Mouse (Mus musculus) left cerebral cortex, postnatal 25 days (tissue): ENCODE results near the gene Tjp3. TPM values are rescaled to one million over a fixed set of nuclear protein-coding genes. Genes with fewer than 3 reads are reported as not detected.

Experiments
- DNase-seq, 2 experiments: peaks; one replicate each; pipeline ENCODE4 v3.0.0; 2022; ENCODE audit warnings: low spot score in 2 of 2, mixed read lengths in 1 of 2
- intact Hi-C: fragments of 180-260 bp; cut with DNase I; formaldehyde crosslinking; loops from one replicate; pipeline ENCODE4 v1.15.1; 2025
- total RNA-seq, 2 experiments: library from RNA; stranded (reverse); gene quantifications; 2 replicates each; pipeline ENCODE4 v1.2.3; 2021

The Tjp3 gene
- under 1 TPM; 0.23 to 0.30 TPM for total RNA-seq

DNA sequence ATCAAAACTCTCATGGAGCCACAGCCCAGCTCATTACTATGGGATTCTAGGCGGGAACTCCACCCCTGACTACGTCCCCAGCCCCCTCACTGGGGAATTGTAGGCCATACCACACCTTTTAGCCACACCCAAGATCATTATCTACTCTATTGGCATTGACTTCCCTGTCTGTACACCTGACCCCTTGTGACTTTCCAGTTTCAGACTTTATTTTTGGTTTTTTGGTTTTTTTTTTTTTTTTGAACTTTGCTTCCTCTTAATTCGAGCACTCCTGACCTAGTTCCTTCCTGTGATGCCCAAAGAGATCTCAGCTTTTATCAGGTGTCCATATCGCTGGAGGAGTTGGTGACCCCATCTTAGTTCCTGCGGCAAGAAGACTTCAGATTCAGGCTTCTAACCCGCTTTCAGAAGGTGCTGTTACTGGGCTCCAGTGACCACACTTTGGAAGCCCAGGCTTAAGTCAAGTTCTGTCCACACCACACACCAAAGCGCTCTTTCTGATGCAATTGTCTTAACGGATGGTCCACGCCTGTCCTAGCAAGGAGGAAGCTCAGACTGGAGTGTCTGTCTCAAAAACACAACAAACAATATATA, at the start of gene Tjp3:
TSS of gene Tjp3 (minus strand) at position 71 of the 594 bp plus-strand sequence.
- intact Hi-C loops: loop anchor here (2.0 kb wide), 2 partner anchors 25 to 59 kb away; partner anchors contain the start of gene Hmg20b
- DNase-seq: no peak

- intact Hi-C loops: loop anchor here (5.0 kb wide), 1 partner anchor 53 kb away; no protein-coding TSS in a partner anchor
- DNase-seq: no peak
Measured at GRCm38 (mm10) chr10:81340551-81341332, 49.4 kb upstream of the Tjp3 start.

DNA sequence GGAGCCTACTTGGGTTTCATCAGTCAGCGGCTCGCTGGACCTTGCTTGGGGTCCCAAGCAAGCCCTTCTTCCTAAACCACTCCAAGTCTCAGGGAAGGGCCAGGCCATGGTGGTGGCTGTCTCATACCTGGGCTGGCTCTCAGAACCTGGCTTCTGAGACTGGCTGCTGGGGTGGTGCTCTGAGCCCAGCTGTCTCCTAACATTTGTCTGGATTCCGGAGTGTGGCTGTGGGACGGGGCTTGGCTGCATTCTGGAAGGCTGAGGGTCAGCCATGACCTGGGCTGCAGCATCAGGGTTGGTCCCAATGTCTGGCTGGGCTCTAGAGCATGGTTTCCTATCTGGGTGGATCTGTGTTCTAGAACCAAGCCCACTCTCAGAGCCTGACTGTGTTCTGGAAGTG, 45.2 kb upstream of the Tjp3 start:
- no peak for DNase-seq
- intact Hi-C loops: no loop called here

DNA sequence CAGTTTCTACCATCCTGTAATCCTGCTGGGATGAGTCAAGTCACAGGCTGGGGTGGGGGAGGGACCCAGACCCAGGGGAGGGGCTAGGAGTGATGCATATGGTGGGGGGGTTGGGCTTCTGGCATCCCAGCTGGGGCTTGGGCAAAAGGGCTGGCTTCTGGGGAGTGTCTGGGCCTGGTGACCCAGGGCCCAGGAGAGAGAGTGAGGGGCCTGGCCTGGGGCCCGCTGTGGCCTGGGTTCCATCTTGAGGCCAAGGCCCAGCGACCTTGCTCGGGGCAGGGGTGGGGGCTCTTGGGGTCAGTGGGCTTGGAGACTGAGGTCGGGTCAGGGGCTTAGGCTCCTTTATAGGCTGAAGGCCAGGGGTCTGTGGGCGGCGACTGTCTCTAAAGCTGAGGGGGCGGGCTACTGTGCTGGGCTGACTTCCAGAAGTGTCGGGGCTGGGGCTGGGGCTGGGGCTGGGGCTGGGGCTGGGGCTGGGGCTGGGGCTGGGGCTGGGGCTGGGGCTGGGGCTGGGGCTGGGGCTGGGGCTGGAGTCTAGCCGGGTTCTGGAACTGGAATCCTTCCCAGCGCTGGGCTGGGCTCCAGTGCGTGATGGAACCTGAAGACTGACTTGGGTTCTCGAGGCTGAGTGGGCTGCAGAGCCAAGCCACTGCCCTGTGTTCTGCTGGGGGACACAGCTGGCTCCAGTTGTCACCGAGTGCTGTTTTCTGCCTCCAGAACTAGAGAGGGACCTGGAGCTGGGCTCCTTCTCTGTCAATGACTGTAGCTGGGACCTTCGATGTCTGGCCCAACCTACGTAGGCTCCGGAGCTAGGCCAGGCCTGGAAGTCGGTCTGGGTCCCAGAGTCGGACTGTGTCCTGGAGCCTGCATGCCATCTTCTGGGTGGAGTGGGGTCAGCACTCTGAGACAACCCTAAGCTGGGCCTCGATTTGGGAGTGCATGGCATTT, 44.3 kb upstream of the Tjp3 start:
- intact Hi-C loops: no loop called here
- no peak for DNase-seq

DNA sequence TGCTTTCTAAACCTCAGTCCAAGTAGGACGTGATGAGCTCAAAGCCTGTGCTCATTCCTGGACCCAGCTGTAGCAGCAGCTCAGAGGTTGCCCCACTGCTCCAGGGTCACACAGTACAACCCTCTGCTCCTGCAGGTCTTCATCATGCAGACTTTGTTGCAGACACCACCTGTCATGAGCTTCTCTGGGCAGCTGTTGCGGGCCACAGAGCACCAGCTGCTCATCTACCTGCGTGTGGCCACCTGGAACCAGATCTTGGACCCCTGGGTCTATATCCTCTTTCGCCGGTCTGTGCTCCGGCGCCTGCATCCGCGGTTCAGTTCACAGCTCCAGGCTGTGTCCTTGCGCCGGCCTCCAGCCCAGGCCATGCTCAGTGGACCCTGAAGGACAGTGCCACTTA, 42.9 kb upstream of the Tjp3 start:
- no peak for DNase-seq
- intact Hi-C loops: no loop called here

- intact Hi-C loops: no loop called here
- DNase-seq: no peak
Measured at GRCm38 (mm10) chr10:81332277-81332676, 40.9 kb upstream of the Tjp3 start.

DNA sequence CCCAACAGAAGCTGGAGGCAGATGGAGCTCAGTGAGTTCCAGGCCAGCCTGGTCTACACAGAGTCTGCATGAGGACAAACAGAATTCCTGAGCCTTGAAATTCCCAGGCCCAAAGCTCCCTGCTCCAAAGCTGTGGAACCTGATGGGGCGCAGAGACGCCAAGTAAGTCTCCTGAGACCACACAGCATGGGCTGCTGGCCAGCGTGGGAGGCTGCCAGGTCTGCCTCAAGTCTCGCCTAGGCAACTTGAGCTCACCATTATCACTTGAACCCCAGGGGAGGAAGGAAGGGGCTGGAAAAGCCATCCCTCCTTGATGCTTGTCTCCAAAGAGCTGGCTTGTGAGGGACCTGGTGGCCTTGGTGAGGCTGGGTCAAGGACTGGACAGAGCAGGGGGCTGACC, 38.6 kb upstream of the Tjp3 start:
- DNase-seq: no peak
- intact Hi-C loops: no loop called here

- intact Hi-C loops: no loop called here
- DNase-seq: no peak
Measured at GRCm38 (mm10) chr10:81329194-81329975, 38.0 kb upstream of the Tjp3 start.

DNA sequence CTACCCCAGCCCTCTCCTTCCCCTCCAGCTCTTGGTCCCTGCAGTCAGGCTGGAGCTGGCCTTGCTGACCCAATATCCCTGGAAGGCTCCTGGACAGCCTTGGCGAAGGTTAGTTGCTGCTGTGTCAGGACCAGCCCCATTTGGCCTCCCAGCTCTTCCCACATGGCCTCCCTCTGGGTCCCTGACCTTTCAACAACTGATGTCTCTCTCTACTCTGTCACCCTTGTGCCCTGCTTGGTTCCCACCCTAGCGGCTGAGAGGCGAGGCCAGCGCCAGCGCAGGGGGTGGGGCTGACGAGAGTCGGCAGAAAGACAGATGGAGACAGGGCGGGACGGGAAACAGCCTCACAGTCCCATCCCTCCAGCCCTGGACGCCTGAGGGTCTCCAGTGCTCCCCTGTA, 37.0 kb upstream of the Tjp3 start, which contains the start of gene Tbxa2r:
TSS of gene Tbxa2r (plus strand) at position 346 of the 400 bp plus-strand sequence.
- intact Hi-C loops: no loop called here
- no peak for DNase-seq

DNA sequence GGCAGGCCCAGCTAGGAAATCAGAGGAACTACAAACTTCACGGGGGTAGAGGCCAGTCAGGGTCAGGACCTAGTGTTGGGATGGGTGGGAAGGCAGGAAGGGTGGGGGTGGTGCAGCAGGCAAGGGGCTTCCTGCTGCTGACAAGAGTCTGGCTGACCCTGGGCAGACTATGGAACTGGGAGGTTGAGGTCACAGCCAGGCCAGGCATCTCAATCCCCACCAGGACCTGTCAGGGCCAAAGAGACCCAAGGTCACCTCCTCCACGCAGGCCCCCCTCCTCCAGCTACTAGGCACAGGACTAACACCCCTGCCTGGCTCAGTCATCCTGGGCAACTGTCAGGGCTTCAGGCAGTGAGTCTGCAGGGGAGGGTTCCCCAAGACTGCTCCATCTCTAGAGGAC, 36.6 kb upstream of the Tjp3 start:
- intact Hi-C loops: no loop called here
- DNase-seq: no peak

GRCm38 (mm10) chr10:81326858-81327257, 35.5 kb upstream of the Tjp3 start:
- intact Hi-C loops: no loop called here

GRCm38 (mm10) chr10:81325781-81326180, 34.4 kb upstream of the Tjp3 start:
- intact Hi-C loops: no loop called here
- DNase-seq: no peak

More at GRCm38 (mm10) chr10:81326858-81327257, 35.5 kb upstream of the Tjp3 start:
- DNase-seq: no peak

- no peak for DNase-seq
- intact Hi-C loops: no loop called here
Measured at GRCm38 (mm10) chr10:81325176-81325575, 33.8 kb upstream of the Tjp3 start.

GRCm38 (mm10) chr10:81323791-81324530, 32.6 kb upstream of the Tjp3 start:
- DNase-seq: no peak
- intact Hi-C loops: no loop called here

DNA sequence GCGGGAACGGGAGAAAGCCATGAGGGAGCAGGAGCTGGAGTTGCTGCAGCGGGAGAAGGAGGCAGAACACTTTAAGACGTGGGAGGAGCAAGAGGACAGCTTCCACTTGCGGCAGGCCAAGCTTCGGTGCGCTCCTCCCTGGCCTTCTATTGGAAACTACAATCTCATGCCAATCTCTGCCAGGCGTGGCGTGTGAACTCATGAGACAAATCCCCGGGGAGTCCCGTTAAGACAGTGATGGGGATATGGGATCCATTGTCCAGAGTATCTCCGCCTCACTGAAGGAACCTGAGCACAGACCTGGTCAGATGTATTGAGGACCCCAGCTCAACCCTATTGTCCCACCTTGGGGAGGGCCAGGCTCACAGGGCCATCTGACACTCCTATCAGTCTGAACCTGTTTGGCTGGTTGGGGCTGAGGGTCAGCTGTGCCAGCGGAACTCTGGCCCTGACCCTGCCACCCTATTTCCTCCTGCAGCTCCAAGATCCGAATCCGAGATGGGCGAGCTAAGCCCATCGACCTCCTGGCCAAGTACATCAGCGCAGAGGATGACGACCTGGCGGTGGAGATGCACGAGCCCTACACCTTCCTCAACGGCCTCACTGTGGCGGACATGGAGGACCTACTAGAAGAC, 31.9 kb upstream of the Tjp3 start:
- intact Hi-C loops: no loop called here
- no peak for DNase-seq

DNA sequence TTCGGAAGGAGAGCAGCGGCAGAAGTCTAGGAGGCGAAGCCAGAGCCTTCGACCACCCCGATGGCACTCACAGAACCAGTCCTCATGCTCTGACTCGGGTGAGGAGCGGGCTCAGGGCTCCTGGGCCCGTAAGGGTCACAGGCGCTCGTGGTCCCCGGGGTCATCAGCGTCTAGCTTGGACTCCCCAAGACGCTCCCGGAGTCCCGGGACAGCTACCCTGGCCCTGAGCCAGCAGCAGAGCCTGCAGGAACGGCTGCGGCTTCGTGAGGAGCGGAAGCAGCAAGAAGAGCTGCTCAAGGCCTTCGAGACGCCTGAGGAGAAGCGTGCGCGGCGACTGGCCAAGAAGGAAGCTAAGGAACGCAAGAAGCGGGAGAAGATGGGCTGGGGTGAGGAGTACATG, 31.1 kb upstream of the Tjp3 start:
- no peak for DNase-seq
- intact Hi-C loops: no loop called here

- no peak for DNase-seq
- intact Hi-C loops: no loop called here
Measured at GRCm38 (mm10) chr10:81321436-81321835, 30.1 kb upstream of the Tjp3 start.
